Mouse (Mus musculus) thymus, postnatal 14 days (tissue): Measurements from ENCODE around the gene Nucb1.
"Not testable (repeated sequence)": the region's sequence is repeated elsewhere in the genome, so short reads cannot be mapped to it uniquely, and the experiment has no call there.

Source experiments
- DNase-seq: peaks from one replicate; pipeline ENCODE4 v3.0.0; 2021

The Nucb1 gene

DNA sequence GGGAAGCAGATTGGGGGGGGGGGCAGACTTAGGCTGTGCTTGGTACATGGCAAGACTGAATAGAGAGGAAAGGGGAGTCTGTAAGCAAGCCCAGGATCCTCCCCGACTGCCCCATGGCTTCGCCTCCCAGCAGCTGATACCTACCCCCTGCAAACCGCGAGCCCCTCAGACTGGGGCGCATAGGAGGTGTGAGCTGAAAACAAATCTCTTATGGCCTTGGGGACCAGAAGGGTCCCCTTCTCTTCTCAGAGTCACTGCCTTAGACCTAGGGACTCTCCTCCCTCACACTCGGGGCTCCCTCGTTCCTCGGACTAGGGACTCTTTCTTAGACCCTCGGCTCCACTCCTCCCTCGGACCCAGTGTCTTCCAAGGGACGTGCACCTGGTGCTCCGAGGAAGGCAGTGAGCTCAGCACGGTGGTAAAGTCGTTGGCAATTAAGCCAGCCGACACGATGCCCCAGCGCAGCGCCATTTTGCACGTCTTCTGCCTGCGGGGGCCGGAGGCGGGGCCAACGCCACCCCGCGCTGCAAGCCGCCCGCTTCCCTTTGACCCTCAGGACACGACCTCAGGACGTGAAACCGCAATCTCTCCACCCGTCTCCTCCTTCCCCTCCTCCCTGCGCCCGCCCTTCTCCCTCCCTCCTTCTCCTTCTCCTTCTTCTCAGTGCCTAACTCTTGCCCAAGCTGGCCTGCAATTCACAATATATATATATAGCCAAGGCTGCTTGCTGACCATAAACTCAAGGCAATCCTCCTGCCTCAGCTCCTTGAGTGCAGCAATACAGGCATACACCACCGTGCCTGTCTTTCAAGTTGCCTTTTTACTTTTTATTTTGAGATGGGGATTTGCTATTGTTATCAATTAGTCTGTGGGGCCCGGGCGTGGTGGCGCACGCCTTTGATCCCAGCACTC is 21.7 kb downstream of the Nucb1 start, which contains the start of gene Dhdh:
TSS of gene Dhdh (minus strand) at position 513 of the 912 bp plus-strand sequence.
- peak; percentile 48 for DNase-seq

DNA sequence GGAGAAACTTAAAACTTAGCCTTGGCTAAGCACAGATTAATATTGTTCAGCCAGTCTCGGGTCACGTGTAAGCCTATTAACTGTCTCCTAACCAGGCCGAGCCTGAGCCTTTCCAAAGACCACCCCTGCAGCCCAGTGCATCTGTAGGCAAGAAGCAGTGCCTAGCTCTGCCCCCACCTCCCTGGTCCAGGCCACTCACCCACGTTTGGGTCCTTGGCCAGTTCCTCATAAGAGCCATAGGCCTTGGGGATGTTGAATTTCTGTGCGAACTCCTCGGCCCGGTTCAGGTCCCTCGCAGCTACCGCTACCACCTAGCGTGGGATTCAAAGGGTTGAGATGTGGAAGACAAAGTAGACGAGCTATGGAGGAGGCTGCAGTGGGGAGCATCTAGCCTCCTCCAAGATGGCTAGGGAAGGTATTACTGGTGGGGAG is 22.3 kb downstream of the Nucb1 start:
- no peak for DNase-seq

DNA sequence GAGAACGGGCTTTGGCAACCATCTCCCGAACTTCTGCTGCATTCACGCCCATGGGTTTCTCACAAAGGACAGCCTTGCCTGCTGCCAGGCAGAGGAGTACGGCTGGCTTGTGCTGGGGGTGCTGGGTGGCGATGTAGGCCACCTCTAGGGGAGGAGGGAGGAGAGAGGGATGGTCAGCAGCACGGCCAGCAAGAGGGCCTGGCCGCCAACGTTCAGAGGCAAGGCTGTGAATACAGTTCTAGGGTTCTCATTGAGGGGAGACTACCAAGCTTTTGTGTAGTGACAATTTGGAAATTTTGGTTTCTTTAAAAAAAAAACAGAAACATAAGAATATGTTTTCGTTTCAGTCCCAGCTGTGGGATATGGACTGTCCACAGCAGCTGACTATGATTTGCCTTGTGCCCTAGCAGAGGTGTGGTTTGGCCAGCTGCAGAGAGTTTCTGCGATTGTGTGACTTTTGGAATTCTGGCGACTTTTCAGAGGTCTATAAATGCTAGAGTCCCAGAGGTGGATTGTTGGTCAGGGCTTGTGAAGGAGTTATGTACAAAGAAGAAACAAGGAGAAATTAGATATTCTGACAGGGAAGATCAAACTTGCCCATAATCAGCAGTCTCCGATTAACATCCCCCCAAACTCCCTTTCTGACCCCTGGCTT is 23.3 kb downstream of the Nucb1 start, which contains the start of gene Gm45808:
TSS of gene Gm45808 (minus strand) at position 51 of the 655 bp plus-strand sequence.
- no peak for DNase-seq

DNA sequence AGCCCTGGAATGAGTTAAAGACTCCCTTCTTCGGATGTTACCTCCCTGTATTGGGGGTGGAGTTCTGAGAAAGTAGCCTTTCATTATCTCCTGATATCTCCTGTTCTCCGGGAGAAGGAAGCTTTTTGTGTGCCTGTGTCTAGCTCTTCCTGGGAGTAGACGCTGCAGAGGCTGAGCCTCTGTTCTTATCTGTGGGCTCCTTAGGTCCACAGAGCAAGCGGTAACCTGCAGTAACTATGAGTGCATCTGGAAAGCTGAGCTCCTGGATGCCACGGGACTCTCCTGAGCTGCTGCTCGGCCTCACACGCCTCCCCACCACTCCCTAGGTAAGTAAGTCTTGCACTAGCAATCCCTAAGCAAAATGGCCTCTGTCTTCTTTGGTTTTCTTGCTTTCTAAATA is 24.0 kb downstream of the Nucb1 start:
- no peak for DNase-seq

DNA sequence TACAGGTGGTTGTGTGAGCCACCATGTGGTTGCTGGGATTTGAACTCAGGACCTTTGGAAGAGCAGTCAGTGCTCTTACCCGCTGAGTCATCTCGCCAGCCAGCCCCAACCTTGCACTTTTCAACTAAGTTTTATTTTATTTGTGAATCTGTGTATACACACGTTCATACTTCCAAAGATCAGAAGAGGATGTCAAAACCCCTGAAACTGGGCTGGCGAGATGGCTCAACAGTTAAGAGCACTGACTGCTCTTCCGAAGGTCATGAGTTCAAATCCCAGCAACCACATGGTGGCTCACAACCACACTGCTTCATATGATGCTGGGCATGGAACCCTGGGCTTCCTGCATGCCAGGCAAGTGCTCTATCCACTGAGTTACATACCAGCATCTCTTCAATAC is 25.2 kb downstream of the Nucb1 start:
- not testable (repeated sequence) for DNase-seq

GRCm38 (mm10) chr7:45482166-45482565 is 28.0 kb downstream of the Nucb1 start:
- no peak for DNase-seq

- peak; percentile 82 for DNase-seq
Observed at GRCm38 (mm10) chr7:45481374-45481927, 28.8 kb downstream of the Nucb1 start, which contains the start of gene Tulp2. TSS of gene Tulp2 (plus strand) at chr7:45481877.

GRCm38 (mm10) chr7:45480310-45480709 is 29.9 kb downstream of the Nucb1 start:
- not testable (repeated sequence) for DNase-seq

GRCm38 (mm10) chr7:45478774-45479173 is 31.4 kb downstream of the Nucb1 start:
- no peak for DNase-seq

DNA sequence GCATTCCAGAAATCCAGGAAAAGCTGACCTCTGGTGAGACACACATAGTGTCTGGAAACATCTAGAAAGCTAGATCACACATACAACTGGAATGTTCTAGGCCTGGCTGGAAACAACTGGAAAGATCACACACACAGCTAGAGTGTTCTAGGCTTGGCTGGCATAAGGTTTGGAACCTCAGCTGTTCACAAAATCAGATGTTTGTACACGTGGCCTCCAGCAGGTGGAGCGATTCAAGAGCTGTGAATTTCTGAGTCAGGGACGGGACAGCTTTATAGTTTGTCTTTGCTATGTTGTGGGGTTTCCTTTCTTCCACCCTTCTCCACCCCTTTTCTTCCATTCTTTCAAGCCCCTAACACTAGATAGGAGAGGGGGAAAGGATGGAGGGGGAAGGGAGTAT is 33.2 kb downstream of the Nucb1 start:
- DNase-seq: peak; percentile 68

- DNase-seq: no peak
Observed at GRCm38 (mm10) chr7:45476453-45476852, 33.8 kb downstream of the Nucb1 start.

DNA sequence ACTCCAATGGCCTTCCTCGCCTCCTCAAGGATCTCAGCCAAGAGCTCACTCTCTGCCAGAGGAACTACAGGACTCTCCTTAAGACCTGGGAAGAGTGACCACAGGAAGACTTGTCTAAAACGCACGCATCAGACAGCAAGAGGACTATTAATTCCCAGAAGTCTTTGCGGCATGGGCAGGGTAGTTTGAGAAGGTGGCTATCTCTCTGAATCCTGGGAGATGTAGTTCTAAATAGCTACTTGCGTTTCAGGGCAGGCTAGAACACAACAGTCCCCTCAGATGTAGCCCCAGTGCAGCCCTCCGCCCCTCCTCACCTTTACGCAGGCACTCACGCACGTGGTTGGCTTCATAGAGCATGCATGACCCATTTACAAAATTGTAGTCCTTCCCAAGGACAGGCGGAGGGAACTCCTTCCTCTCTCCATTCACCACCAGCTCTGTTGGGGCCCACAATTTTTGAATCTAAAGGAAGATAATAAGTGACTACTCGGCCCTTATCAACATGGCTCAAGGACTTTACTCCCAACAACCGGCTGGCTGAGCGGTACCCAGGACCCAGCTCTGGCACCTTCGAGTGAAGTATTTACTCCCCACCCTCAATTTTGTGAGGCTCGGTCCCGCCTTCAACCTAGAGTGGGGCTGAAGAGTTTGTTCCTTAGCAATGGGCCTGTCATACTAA is 34.8 kb downstream of the Nucb1 start:
- DNase-seq: no peak

DNA sequence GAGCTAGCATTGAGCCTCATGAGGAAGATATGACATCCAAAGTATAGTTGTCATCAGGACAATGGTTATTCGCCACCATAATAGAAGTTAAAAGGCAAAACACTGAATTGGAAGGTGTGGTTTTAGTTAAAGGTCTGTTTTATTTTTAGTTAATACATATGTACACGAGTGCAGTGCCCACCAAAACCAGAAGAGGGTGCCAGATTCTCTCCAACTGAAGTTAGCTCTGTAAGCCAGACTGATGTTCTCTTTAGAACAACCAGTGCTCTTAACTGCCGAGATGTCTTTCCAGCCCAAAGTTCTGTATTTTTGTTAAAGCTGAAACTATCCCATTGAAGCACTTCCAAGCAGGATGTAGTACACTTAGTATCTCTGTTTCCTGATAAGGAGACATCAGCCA is 39.3 kb downstream of the Nucb1 start:
- peak; percentile 79 for DNase-seq

GRCm38 (mm10) chr7:45467090-45467670 is 43.0 kb downstream of the Nucb1 start:
- no peak for DNase-seq

DNA sequence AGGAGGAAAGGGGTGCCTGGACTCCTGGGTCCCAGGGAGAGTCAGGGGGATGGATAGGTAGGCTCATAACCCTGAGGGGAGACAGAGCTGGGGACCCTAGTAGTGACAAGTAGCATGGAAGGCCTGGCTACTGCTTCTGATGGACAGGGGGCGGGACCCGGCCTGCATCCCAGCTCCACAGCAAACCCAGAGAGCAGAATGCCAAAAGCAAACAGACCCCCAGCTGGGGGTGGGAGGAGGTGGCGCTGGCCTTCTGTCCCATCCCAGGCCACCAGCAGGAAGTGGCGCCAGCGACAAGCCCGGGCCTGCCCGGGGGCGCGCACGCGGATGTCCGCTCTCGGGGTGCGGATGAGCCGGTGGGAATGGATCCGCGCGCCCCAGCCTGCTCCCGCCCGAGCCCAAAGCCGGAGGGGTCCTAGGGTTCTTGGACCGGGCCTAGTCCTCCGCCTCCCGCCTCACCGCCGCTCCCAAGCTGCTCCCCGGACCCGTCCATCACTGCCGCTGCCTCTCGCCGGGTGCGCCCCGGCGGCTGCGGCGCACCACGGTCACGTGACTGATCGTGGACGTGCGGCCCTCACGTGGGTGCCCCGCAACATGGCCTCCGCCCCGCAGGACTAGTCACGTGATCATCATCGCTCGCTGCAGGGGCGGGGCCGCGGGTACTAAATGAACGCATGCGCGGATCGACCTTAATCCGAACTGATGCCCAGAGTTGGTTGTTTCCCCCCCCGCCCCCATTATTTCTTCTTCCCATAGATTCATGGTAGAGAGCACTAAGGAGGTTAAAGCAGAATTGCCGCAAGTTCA is 43.7 kb downstream of the Nucb1 start, which contains the start of gene Bax:
TSS of gene Bax (minus strand) at position 616 of the 807 bp plus-strand sequence.
- DNase-seq: peak; percentile 92

- DNase-seq: peak; percentile 41
Observed at GRCm38 (mm10) chr7:45465549-45465948, 44.7 kb downstream of the Nucb1 start.

- DNase-seq: no peak
Observed at GRCm38 (mm10) chr7:45465112-45465511, 45.1 kb downstream of the Nucb1 start.

- DNase-seq: no peak
Observed at GRCm38 (mm10) chr7:45463987-45464778, 46.0 kb downstream of the Nucb1 start.

DNA sequence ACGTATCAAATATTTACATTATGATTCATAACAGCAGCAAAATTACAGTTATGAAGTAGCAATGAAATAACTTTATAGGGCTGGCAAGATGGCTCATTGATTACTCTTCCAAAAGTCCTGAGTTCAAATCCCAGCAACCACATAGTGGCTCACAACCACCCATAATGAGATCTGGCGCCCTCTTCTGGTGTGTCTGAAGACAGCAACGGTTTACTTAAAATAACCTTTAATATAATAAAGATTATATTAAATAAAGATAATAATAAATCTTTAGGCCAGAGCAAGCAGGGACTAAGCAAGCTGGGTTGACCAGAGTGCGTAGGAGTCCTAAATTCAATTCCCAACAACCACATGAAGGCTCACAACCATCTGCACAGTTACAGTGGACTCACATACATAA is 47.3 kb downstream of the Nucb1 start:
- not testable (repeated sequence) for DNase-seq

- DNase-seq: no peak
Observed at GRCm38 (mm10) chr7:45462325-45462724, 47.9 kb downstream of the Nucb1 start.

DNA sequence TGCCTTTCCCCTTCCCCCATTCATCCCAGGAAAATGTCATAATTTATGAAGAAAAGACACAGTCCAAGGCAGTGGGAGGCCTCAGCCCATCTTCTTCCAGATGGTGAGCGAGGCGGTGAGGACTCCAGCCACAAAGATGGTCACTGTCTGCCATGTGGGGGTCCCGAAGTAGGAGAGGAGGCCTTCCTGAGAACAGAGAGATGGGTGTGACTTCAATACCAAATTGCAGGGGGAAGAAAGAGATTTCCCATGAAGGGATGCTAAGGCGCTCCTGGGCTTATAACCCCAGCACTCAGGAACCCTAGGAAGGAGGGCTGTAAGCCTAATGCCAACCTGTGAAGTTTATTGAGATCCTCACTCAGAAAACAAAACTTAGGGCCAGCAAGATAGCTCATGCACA is 48.4 kb downstream of the Nucb1 start:
- no peak for DNase-seq
